12 mouse cellular contexts compared by ENCODE assay signal in genomic region chr13:45724507-45725259, GRCm38 (mm10).
"Had no signal": no experiment of that assay in that cellular context is flagged by ENCODE, and none has a peak within 500 bp of the region (broad histone marks: within the 10 kb centered on the region; RNA-seq: fewer than 3 reads in every experiment).

No protein-coding gene starts in this region.

- H3K27me3 ChIP-seq: liver, embryonic 15.5 days; megakaryocyte, embryonic 14.5 days; midbrain, embryonic 12.5 days; neural tube, embryonic 12.5 days had no signal

- H3K9me3 ChIP-seq: limb, embryonic 10.5 days; liver, embryonic 15.5 days; megakaryocyte, embryonic 14.5 days; midbrain, embryonic 12.5 days; neural tube, embryonic 12.5 days had no signal

- H3K36me3 ChIP-seq: limb, embryonic 10.5 days; liver, embryonic 15.5 days; midbrain, embryonic 12.5 days; neural tube, embryonic 12.5 days had no signal

- H3K4me1 ChIP-seq: liver, embryonic 15.5 days; midbrain, embryonic 12.5 days; neural tube, embryonic 12.5 days had no signal

- H3K27ac ChIP-seq: left cerebral cortex, adult 2 months; limb, embryonic 10.5 days; liver, embryonic 15.5 days; macrophage; midbrain, embryonic 12.5 days; neural tube, embryonic 12.5 days; stomach, postnatal 0 days had no signal

- H3K4me2 ChIP-seq: liver, embryonic 11.5 days; liver, embryonic 15.5 days; midbrain, embryonic 12.5 days; neural tube, embryonic 12.5 days had no signal

- H3K9ac ChIP-seq: liver, embryonic 15.5 days; midbrain, embryonic 12.5 days; neural tube, embryonic 12.5 days had no signal

- H3K4me3 ChIP-seq: left cerebral cortex, adult 2 months; limb, embryonic 10.5 days; liver, embryonic 15.5 days; megakaryocyte, embryonic 14.5 days; midbrain, embryonic 12.5 days; neural tube, embryonic 12.5 days had no signal

- DNase-seq: kidney, postnatal 25 days; lung, adult 2 months; lung, postnatal 10 days had no signal
